Mouse (Mus musculus): ENCODE measurements at regions not wholly inside any gene's neighbourhood (a gene's known extent, or its start where the extent isn't known, plus 50 kb on each side); places are given as distances from the start of the nearest gene placed in this dataset.

GRCm38 (mm10) chrX:15753628-15754027 lies 769.0 kb upstream of the Cypt1 start:
- H3K9ac ChIP-seq (ENCODE audit: low read depth, low read length) = no peak overlapping the region
- no peak for TF ChIP-seq CTCF (IDR thresholded peaks at IDR 0.05; ENCODE audit: low read depth)
- H3K4me1 ChIP-seq (replicated peaks; ENCODE audit: control insufficient read depth, insufficient read depth, low read length) = no peaks in the 10 kb centered on the region
- 20% methylated on average over 1 of the region's 1 CpGs for WGBS
- no peaks in the 10 kb centered on the region for H3K27me3 ChIP-seq (replicated peaks; ENCODE audit: control insufficient read depth, insufficient read depth, low read length)
- no peaks in the 10 kb centered on the region for H3K36me3 ChIP-seq (ENCODE audit: control insufficient read depth, insufficient read depth)
- no peaks in the 10 kb centered on the region for H3K9me3 ChIP-seq (ENCODE audit: control insufficient read depth)
- H3K4me2 ChIP-seq (replicated peaks; ENCODE audit: low read depth) = no peak overlapping the region
- no peak overlapping the region for H3K4me3 ChIP-seq (ENCODE audit: low read depth, low read length)
- no peak overlapping the region for H3K27ac ChIP-seq (ENCODE audit: low read depth, low read length)
- ATAC-seq = peak; percentile 73

Measured in intestine, postnatal 0 days (tissue).